In the genomic region with DNA sequence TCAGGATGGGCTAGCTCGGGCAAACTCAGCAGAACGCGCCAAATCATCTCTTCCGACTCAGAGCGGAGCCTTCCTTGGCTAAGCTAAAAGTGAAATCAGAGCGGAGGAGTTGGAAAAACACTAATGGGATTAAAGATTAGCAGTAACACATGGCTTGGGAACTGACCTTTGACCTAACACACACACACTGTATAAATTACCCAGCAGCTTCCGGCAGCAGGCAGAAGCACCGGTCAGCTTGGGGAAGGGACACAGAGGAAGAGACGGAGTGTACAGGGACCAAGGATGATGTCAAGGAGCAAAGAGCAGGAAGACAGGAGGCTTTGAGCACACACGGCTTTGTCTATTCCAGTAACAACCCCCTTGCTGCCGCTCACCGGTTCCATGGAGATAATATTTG, we compare ENCODE assay signal across 13 mouse cellular contexts. TPM values are rescaled to one million over a fixed set of nuclear protein-coding genes. Genes with fewer than 3 reads are reported as not detected.
A peak's percentile ranks its signal among the peaks of the same experiment; 100 is the strongest.
DNase-seq lines count a peak whose midpoint lies in the region; ATAC-seq and TF ChIP-seq lines count a peak whose summit lies in the region.
"Had no signal": no experiment of that assay in that cellular context is flagged by ENCODE, and none has a peak within 500 bp of the region (broad histone marks: within the 10 kb centered on the region; RNA-seq: fewer than 3 reads in every experiment).

A gene (plus strand): TSS at position 208 of the 400 bp plus-strand sequence.

- no peaks in the 10 kb centered on the region for H3K27me3 ChIP-seq in midbrain, embryonic 11.5 days (ENCODE audit: control insufficient read depth, insufficient read depth, low read length)
- no peaks in the 10 kb centered on the region for H3K27me3 ChIP-seq in midbrain, postnatal 0 days (ENCODE audit: insufficient read depth, low read length)
- peaks cover 10% of the 10 kb centered on the region; the same call in 1 of the 2 replicates for H3K27me3 ChIP-seq in intestine, postnatal 0 days (replicated peaks; ENCODE audit: control insufficient read depth, insufficient read depth, low read length)
- H3K27me3 ChIP-seq in small intestine, adult 2 months (ENCODE audit: control insufficient read depth, insufficient read depth, low read length), result no peaks in the 10 kb centered on the region
- no peaks in the 10 kb centered on the region for H3K27me3 ChIP-seq in forebrain, embryonic 12.5 days

- ATAC-seq in midbrain, embryonic 11.5 days (ENCODE audit: low FRiP score), result peak; percentile 52; the same call in 1 of the 2 replicates
- no peak for ATAC-seq in midbrain, postnatal 0 days (ENCODE audit: low FRiP score)
- ATAC-seq in intestine, postnatal 0 days, result peak; percentile 26; the same call in 1 of the 2 replicates
- no peak for ATAC-seq in forebrain, embryonic 12.5 days (ENCODE audit: low FRiP score)
- ATAC-seq: lung, postnatal 0 days had no signal

- H3K4me3 ChIP-seq in midbrain, embryonic 11.5 days (ENCODE audit: low read depth, low read length), result no peak within 1 kb of the TSS
- no peak within 1 kb of the TSS for H3K4me3 ChIP-seq in midbrain, postnatal 0 days (ENCODE audit: low read depth, low read length)
- no peak within 1 kb of the TSS for H3K4me3 ChIP-seq in intestine, postnatal 0 days (ENCODE audit: low read depth, low read length)
- peak within 1 kb of the TSS; percentile 21; the same call in 1 of the 2 replicates for H3K4me3 ChIP-seq in small intestine, adult 2 months (ENCODE audit: low read depth, low read length)
- no peak within 1 kb of the TSS for H3K4me3 ChIP-seq in forebrain, embryonic 12.5 days (replicated peaks)

- no peak within 1 kb of the TSS for H3K27ac ChIP-seq in midbrain, embryonic 11.5 days (ENCODE audit: low read depth, low read length)
- no peak within 1 kb of the TSS for H3K27ac ChIP-seq in midbrain, postnatal 0 days (ENCODE audit: low read depth, low read length)
- H3K27ac ChIP-seq in intestine, postnatal 0 days (ENCODE audit: low read depth, low read length), result no peak within 1 kb of the TSS
- H3K27ac ChIP-seq in small intestine, adult 2 months (ENCODE audit: insufficient read depth, low read depth, low read length), result no peak within 1 kb of the TSS
- no peak within 1 kb of the TSS for H3K27ac ChIP-seq in forebrain, embryonic 12.5 days

- TF ChIP-seq POLR2A in small intestine, adult 2 months (IDR thresholded peaks at IDR 0.05; ENCODE audit: low read depth, low read length), result peak; percentile 52; the same call in 1 of the 2 replicates

- WGBS in midbrain, embryonic 11.5 days, result 54% methylated on average over 12 of the region's 12 CpGs
- WGBS in midbrain, postnatal 0 days, result 56% methylated on average over 12 of the region's 12 CpGs
- WGBS in intestine, postnatal 0 days, result 32% methylated on average over 12 of the region's 12 CpGs
- 23% methylated on average over 12 of the region's 12 CpGs for WGBS in large intestine, adult 2 months
- WGBS in small intestine, adult 2 months, result 24% methylated on average over 12 of the region's 12 CpGs
- WGBS in forebrain, embryonic 12.5 days, result 76% methylated on average over 12 of the region's 12 CpGs

- DNase-seq in midbrain, embryonic 11.5 days (ENCODE audit: low spot score, missing footprints), result peak; percentile 88
- no peak for DNase-seq in midbrain, postnatal 0 days (ENCODE audit: low spot score)
- DNase-seq in large intestine, adult 2 months (ENCODE audit: low read depth, low spot score), result peak; percentile 35
- no peak for DNase-seq in right cerebral cortex, adult 18-20 months
- DNase-seq in natural killer cell, adult 2 months (ENCODE audit: low spot score in 2 of 2), result no peak
- DNase-seq: cerebellum, adult 9-10 months had no signal

- H3K4me2 ChIP-seq in midbrain, embryonic 11.5 days, result no peak within 1 kb of the TSS
- H3K4me2 ChIP-seq in midbrain, postnatal 0 days (ENCODE audit: low read depth, low read length, poor library complexity, severe bottlenecking), result no peak within 1 kb of the TSS
- H3K4me2 ChIP-seq in intestine, postnatal 0 days (replicated peaks; ENCODE audit: low read depth), result no peak within 1 kb of the TSS
- H3K4me2 ChIP-seq in forebrain, embryonic 12.5 days, result no peak within 1 kb of the TSS

- no peak for TF ChIP-seq CTCF in midbrain, postnatal 0 days (IDR thresholded peaks at IDR 0.05)
- no peak for TF ChIP-seq CTCF in intestine, postnatal 0 days (IDR thresholded peaks at IDR 0.05; ENCODE audit: low read depth)
- no peak for TF ChIP-seq CTCF in small intestine, adult 2 months (IDR thresholded peaks at IDR 0.05; ENCODE audit: extremely low read depth, insufficient read length, insufficient replicate concordance, low read depth, low read length)

- no peaks in the 10 kb centered on the region for H3K36me3 ChIP-seq in midbrain, embryonic 11.5 days (ENCODE audit: control insufficient read depth, insufficient read depth, low read length)
- H3K36me3 ChIP-seq in midbrain, postnatal 0 days (ENCODE audit: insufficient read depth, low read length), result no peaks in the 10 kb centered on the region
- H3K36me3 ChIP-seq in intestine, postnatal 0 days (ENCODE audit: control insufficient read depth, insufficient read depth), result no peaks in the 10 kb centered on the region
- no peaks in the 10 kb centered on the region for H3K36me3 ChIP-seq in small intestine, adult 2 months (ENCODE audit: control insufficient read depth, insufficient read depth, low read length)
- H3K36me3 ChIP-seq in forebrain, embryonic 12.5 days (replicated peaks), result no peaks in the 10 kb centered on the region

- peaks cover 3% of the 10 kb centered on the region; the same call in 1 of the 2 replicates for H3K9me3 ChIP-seq in midbrain, embryonic 11.5 days (ENCODE audit: control insufficient read depth, low read length)
- H3K9me3 ChIP-seq in midbrain, postnatal 0 days (ENCODE audit: low read length), result no peaks in the 10 kb centered on the region
- 0 out of 2 replicates have a peak, but pooled peaks cover 4% of the 10 kb centered on the region for H3K9me3 ChIP-seq in intestine, postnatal 0 days (ENCODE audit: control insufficient read depth)
- H3K9me3 ChIP-seq in forebrain, embryonic 12.5 days, result no peaks in the 10 kb centered on the region

- peaks cover 3% of the 10 kb centered on the region; the same call in 1 of the 2 replicates for H3K4me1 ChIP-seq in midbrain, embryonic 11.5 days (ENCODE audit: control insufficient read depth, insufficient read depth, low read length)
- 0 out of 2 replicates have a peak, but pooled peaks cover 7% of the 10 kb centered on the region for H3K4me1 ChIP-seq in midbrain, postnatal 0 days (ENCODE audit: insufficient read depth, low read length)
- no peaks in the 10 kb centered on the region for H3K4me1 ChIP-seq in intestine, postnatal 0 days (replicated peaks; ENCODE audit: control insufficient read depth, insufficient read depth, low read length)
- peaks cover 7% of the 10 kb centered on the region; the same call in 1 of the 2 replicates for H3K4me1 ChIP-seq in small intestine, adult 2 months (ENCODE audit: control insufficient read depth, insufficient read depth, insufficient read length, low read length)
- H3K4me1 ChIP-seq in forebrain, embryonic 12.5 days, result peaks cover 10% of the 10 kb centered on the region

- no peak within 1 kb of the TSS for H3K9ac ChIP-seq in midbrain, embryonic 11.5 days (ENCODE audit: low read length)
- H3K9ac ChIP-seq in midbrain, postnatal 0 days (replicated peaks; ENCODE audit: low read length, poor library complexity, severe bottlenecking), result no peak within 1 kb of the TSS
- H3K9ac ChIP-seq in intestine, postnatal 0 days (ENCODE audit: low read depth, low read length), result no peak within 1 kb of the TSS
- no peak within 1 kb of the TSS for H3K9ac ChIP-seq in forebrain, embryonic 12.5 days
- H3K9ac ChIP-seq: hindbrain, embryonic 14.5 days had no signal

RNA-seq across cellular contexts. Expression of the gene that starts here (rescaled TPM):
- polyA plus RNA-seq in midbrain, embryonic 11.5 days (2014; fragmentation: Nextera tagmentation; extraction: Ambion mirVana), result 0.18 and 0.28 TPM in 2 replicates
- 0.14 and 0.27 TPM in 2 replicates for total RNA-seq in midbrain, postnatal 0 days (2014; rRNA removed)
- 0.32 and 0.52 TPM in 2 replicates for polyA plus RNA-seq in midbrain, postnatal 0 days (2015; fragmentation: Nextera tagmentation; extraction: Ambion mirVana)
- 0.52 and 0.55 TPM in 2 replicates for polyA plus RNA-seq in intestine, postnatal 0 days (2015; fragmentation: Nextera tagmentation; extraction: Ambion mirVana)
- 1.4 and 2.0 TPM in 2 replicates for polyA plus RNA-seq in large intestine, adult 2 months (2012; rRNA removed)
- 0.42 and 1.4 TPM in 2 replicates for polyA plus RNA-seq in small intestine, adult 2 months (2012; rRNA removed)
- polyA plus RNA-seq in forebrain, embryonic 12.5 days (2016; fragmentation: Nextera tagmentation; extraction: Ambion mirVana), result 0.17 and 0.24 TPM in 2 replicates
- total RNA-seq: heart, adult 8-10 months; left cerebral cortex, postnatal 10 days had no signal
- polyA plus RNA-seq: lung, postnatal 0 days had no signal

Comparison
In these comparisons a context has a peak if more than half of its experiments do, and no peak if none do; other contexts are left out.
1. Peak in DNase-seq and ATAC-seq in midbrain, embryonic 11.5 days; RNA of the gene not detected or under 1 TPM.
2. Peak in ATAC-seq in intestine, postnatal 0 days; RNA of the gene not detected or under 1 TPM.